Mouse (Mus musculus) lung, embryonic 15.5 days (tissue): ENCODE results near the gene Mrpl28. TPM values are rescaled to one million over a fixed set of nuclear protein-coding genes. Genes with fewer than 3 reads are reported as not detected.
"Not testable (repeated sequence)": the region's sequence is repeated elsewhere in the genome, so short reads cannot be mapped to it uniquely, and the experiment has no call there.

Experiments used
- ATAC-seq: fragments of 200-750 bp; cut with Nextera tagmentation; 2 replicates; pipeline ENCODE4 v1.8.0; 2017; ENCODE audit warnings: moderate number of reproducible peaks, borderline replicate concordance; ENCODE audit not compliant: low FRiP score, low TSS enrichment; ENCODE audit errors: extremely low read depth
- H3K27ac ChIP-seq: fragments of 300-500 bp; sonication (generic); 2 replicates; pipeline ENCODE4 v1.5.1; 2015; ENCODE audit warnings: moderate library complexity, mild to moderate bottlenecking, inconsistent platforms
- H3K27me3 ChIP-seq: fragments of 300-500 bp; sonication (generic); 2 replicates; pipeline ENCODE4 v1.6.1; 2015; ENCODE audit warnings: inconsistent platforms
- H3K36me3 ChIP-seq: fragments of 300-500 bp; sonication (generic); 2 replicates; pipeline ENCODE4 v1.6.1; 2015; ENCODE audit warnings: inconsistent platforms
- H3K4me1 ChIP-seq: fragments of 300-500 bp; sonication (generic); 2 replicates; pipeline ENCODE4 v1.6.1; 2015; ENCODE audit warnings: inconsistent platforms
- H3K4me2 ChIP-seq: fragments of 300-500 bp; sonication (generic); 2 replicates; pipeline ENCODE4 v1.6.1; 2015; ENCODE audit warnings: inconsistent platforms, mild to moderate bottlenecking, moderate library complexity
- H3K4me3 ChIP-seq: fragments of 300-500 bp; sonication (generic); 2 replicates; pipeline ENCODE4 v1.5.1; 2015; ENCODE audit warnings: mild to moderate bottlenecking, inconsistent platforms
- H3K9ac ChIP-seq: fragments of 300-500 bp; sonication (generic); 2 replicates; pipeline ENCODE4 v1.6.1; 2015; ENCODE audit warnings: inconsistent platforms
- H3K9me3 ChIP-seq: fragments of 300-500 bp; sonication (generic); 2 replicates; pipeline ENCODE4 v1.6.1; 2016; ENCODE audit warnings: inconsistent platforms
- WGBS: fragments of 180-500 bp; shearing (Covaris S2); methylation state at CpG from one replicate; pipeline ENCODE4 v1.1.7; 2015; 5-methylcytosine and 5-hydroxymethylcytosine counted together
- polyA plus RNA-seq: library from polyadenylated mRNA; unstranded; fragments of >200 nt; fragmentation: Nextera tagmentation; extraction: Ambion mirVana; gene quantifications from 2 replicates; pipeline ENCODE4 v1.2.1, GENCODE M21; 2015

The Mrpl28 gene
- polyA plus RNA-seq, 1 experiment from 2014 or later: 209 TPM

GRCm38 (mm10) chr17:26138239-26138836 lies 15.0 kb downstream of the Mrpl28 start, which contains the start of gene Axin1:
Gene Axin1 (plus strand): TSS chr17:26138688.
- Histone ChIP-seq H3K9me3 (no peaks in the 10 kb centered on the region), H3K4me3 (peak within 1 kb of the TSS; percentile 80), H3K4me2 (peak within 1 kb of the TSS; percentile 67), H3K9ac (peak within 1 kb of the TSS; percentile 90), H3K27ac (peak within 1 kb of the TSS; percentile 95), H3K36me3 (peaks cover 9% of the 10 kb centered on the region; the same call in 1 of the 2 replicates), H3K4me1 (peaks cover 23% of the 10 kb centered on the region), H3K27me3 (no peaks in the 10 kb centered on the region)
- WGBS: under 1% methylated on average over 42 of the region's 42 CpGs
- ATAC-seq: peak; percentile 98

GRCm38 (mm10) chr17:26138901-26139381 lies 15.6 kb downstream of the Mrpl28 start:
- H3K27me3 ChIP-seq: no peaks in the 10 kb centered on the region
- H3K4me3 ChIP-seq: peak overlapping the region; percentile 80
- H3K36me3 ChIP-seq: peaks cover 15% of the 10 kb centered on the region; the same call in 1 of the 2 replicates
- H3K27ac ChIP-seq: peak overlapping the region; percentile 95
- peaks cover 23% of the 10 kb centered on the region for H3K4me1 ChIP-seq
- WGBS: under 1% methylated on average over 48 of the region's 58 CpGs
- H3K9ac ChIP-seq: peak overlapping the region; percentile 90
- peak; percentile 66 for ATAC-seq
- H3K4me2 ChIP-seq: peak overlapping the region; percentile 67
- no peaks in the 10 kb centered on the region for H3K9me3 ChIP-seq

DNA sequence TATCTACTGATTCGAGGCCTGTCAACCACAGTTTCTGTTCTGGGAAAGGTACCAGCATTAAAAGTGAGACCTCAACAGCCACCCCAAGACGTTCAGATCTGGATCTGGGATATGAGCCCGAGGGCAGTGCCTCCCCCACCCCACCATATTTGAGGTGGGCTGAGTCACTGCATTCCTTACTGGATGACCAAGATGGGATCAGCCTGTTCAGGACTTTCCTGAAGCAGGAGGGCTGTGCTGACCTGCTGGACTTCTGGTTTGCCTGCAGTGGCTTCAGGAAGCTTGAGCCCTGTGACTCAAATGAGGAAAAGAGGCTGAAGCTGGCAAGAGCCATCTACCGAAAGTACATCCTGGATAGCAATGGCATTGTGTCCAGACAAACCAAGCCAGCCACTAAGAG lies 19.5 kb downstream of the Mrpl28 start:
- Histone ChIP-seq H3K9ac (no peak overlapping the region), H3K36me3 (peaks cover 37% of the 10 kb centered on the region), H3K4me2 (no peak overlapping the region), H3K27me3 (no peaks in the 10 kb centered on the region), H3K4me1 (peaks cover 20% of the 10 kb centered on the region), H3K27ac (no peak overlapping the region), H3K9me3 (no peaks in the 10 kb centered on the region), H3K4me3 (no peak overlapping the region)
- ATAC-seq: no peak
- 80% methylated on average over 4 of the region's 4 CpGs for WGBS

- Histone ChIP-seq H3K4me3 (no peak overlapping the region), H3K36me3 (peaks cover 39% of the 10 kb centered on the region), H3K27ac (no peak overlapping the region), H3K9ac (no peak overlapping the region), H3K27me3 (no peaks in the 10 kb centered on the region), H3K4me1 (peaks cover 17% of the 10 kb centered on the region), H3K9me3 (no peaks in the 10 kb centered on the region), H3K4me2 (no peak overlapping the region)
- 94% methylated on average over 5 of the region's 5 CpGs for WGBS
- no peak for ATAC-seq
These were observed 20.1 kb downstream of the Mrpl28 start for GRCm38 (mm10) chr17:26143386-26143785.

DNA sequence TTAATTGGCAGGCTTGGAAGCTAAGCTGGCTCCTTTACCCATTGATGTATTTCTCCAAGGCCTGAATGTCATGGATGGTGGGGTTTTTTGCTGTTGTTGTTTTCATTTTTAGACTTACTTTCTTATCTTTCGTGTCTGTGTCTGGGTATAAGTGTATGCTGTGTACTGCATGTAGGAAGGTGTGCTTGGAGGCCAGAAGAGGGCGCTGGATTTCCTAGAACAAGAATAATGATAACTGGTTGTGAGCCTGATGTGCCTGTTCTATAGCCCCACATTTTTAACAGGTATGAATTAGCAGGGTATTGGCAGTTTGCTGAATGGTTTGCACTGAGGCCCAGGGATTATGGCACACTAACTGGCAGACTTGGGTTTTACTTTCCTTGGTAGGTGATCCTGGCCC lies 25.8 kb downstream of the Mrpl28 start:
- Histone ChIP-seq H3K4me2 (no peak overlapping the region), H3K27ac (no peak overlapping the region), H3K9ac (no peak overlapping the region), H3K9me3 (no peaks in the 10 kb centered on the region), H3K4me1 (no peaks in the 10 kb centered on the region), H3K27me3 (no peaks in the 10 kb centered on the region), H3K4me3 (no peak overlapping the region), H3K36me3 (peaks cover 61% of the 10 kb centered on the region)
- no peak for ATAC-seq
- 73% methylated on average over 2 of the region's 2 CpGs for WGBS

GRCm38 (mm10) chr17:26151886-26152630 lies 28.8 kb downstream of the Mrpl28 start:
- no peak overlapping the region for H3K4me2 ChIP-seq
- no peaks in the 10 kb centered on the region for H3K27me3 ChIP-seq
- no peak overlapping the region for H3K27ac ChIP-seq
- 95% methylated on average over 2 of the region's 2 CpGs for WGBS
- no peaks in the 10 kb centered on the region for H3K9me3 ChIP-seq
- peaks cover 59% of the 10 kb centered on the region for H3K36me3 ChIP-seq
- no peak for ATAC-seq
- H3K9ac ChIP-seq: no peak overlapping the region
- H3K4me1 ChIP-seq: no peaks in the 10 kb centered on the region
- no peak overlapping the region for H3K4me3 ChIP-seq

- H3K27ac ChIP-seq: no peak overlapping the region
- H3K4me2 ChIP-seq: no peak overlapping the region
These were observed 39.4 kb downstream of the Mrpl28 start for GRCm38 (mm10) chr17:26162736-26163135.

DNA sequence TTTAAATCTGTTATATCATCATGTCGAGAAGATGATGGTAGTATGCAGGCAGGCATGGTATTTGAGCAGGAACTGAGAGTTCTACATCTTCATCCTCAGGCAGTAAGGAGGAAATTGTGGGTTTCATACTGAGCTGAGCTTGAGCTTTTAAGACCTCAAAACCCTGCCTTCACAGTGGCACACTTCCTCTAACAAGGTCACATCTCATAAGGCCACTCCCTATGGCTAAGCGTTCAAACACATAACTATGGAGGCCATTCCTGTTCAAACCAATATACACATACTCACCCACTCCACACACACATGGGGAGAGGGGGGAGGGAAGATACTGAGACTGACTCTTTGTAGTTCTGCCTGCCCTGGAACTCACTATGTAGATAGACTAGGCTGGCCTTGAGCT lies 44.7 kb downstream of the Mrpl28 start:
- no peak for ATAC-seq

More at GRCm38 (mm10) chr17:26162736-26163135, 39.4 kb downstream of the Mrpl28 start:
- no peaks in the 10 kb centered on the region for H3K4me1 ChIP-seq
- no peaks in the 10 kb centered on the region for H3K9me3 ChIP-seq
- H3K27me3 ChIP-seq: no peaks in the 10 kb centered on the region
- H3K36me3 ChIP-seq: peaks cover 3% of the 10 kb centered on the region; the same call in 1 of the 2 replicates
- H3K9ac ChIP-seq: no peak overlapping the region
- no peak for ATAC-seq
- H3K4me3 ChIP-seq: no peak overlapping the region
- 73% methylated on average over 1 of the region's 1 CpGs for WGBS

GRCm38 (mm10) chr17:26175248-26175647 lies 51.9 kb downstream of the Mrpl28 start:
- ATAC-seq, H3K9ac ChIP-seq, H3K4me1 ChIP-seq, H3K27ac ChIP-seq, H3K4me3 ChIP-seq, H3K27me3 ChIP-seq, H3K9me3 ChIP-seq, H3K4me2 ChIP-seq: not testable (repeated sequence)
- 85% methylated on average over 2 of the region's 2 CpGs for WGBS
- H3K36me3 ChIP-seq: peaks cover 21% of the 10 kb centered on the region

More for the DNA sequence above, 44.7 kb downstream of the Mrpl28 start:
- no peak overlapping the region for H3K4me3 ChIP-seq
- WGBS: 62% methylated on average over 2 of the region's 2 CpGs
- no peak overlapping the region for H3K27ac ChIP-seq
- H3K4me1 ChIP-seq: no peaks in the 10 kb centered on the region
- no peaks in the 10 kb centered on the region for H3K9me3 ChIP-seq
- no peaks in the 10 kb centered on the region for H3K27me3 ChIP-seq
- H3K9ac ChIP-seq: no peak overlapping the region
- H3K4me2 ChIP-seq: no peak overlapping the region
- peaks cover 3% of the 10 kb centered on the region; the same call in 1 of the 2 replicates for H3K36me3 ChIP-seq

Other genes starting within 250 kb of the Mrpl28 start
- gene Mettl26, start 248.4 kb upstream of the Mrpl28 start, polyA plus RNA-seq: 51.4 and 53.5 TPM in 2 replicates
- gene Wfikkn1, start 242.6 kb upstream of the Mrpl28 start, polyA plus RNA-seq: 0.35 and 0.40 TPM in 2 replicates
- gene Rab40c, start 203.8 kb upstream of the Mrpl28 start, polyA plus RNA-seq: 25.6 and 27.4 TPM in 2 replicates
- 62.7 and 65.0 TPM in 2 replicates for gene Pigq, start 178.6 kb upstream of the Mrpl28 start, polyA plus RNA-seq
- 0.51 TPM in 1 of 2 replicates, not detected in the other for gene Nhlrc4, start 178.5 kb upstream of the Mrpl28 start, polyA plus RNA-seq
- 0.09 TPM in 1 of 2 replicates, not detected in the other for gene A930017K11Rik, start 170.9 kb upstream of the Mrpl28 start, polyA plus RNA-seq
- gene Capn15, start 137.7 kb upstream of the Mrpl28 start, polyA plus RNA-seq: 20.8 and 21.9 TPM in 2 replicates
- 12.3 and 13.5 TPM in 2 replicates for gene Rab11fip3, start 53.9 kb upstream of the Mrpl28 start, polyA plus RNA-seq
- gene Decr2, start 33.2 kb upstream of the Mrpl28 start, polyA plus RNA-seq: 32.3 and 34.0 TPM in 2 replicates
- 85.0 and 92.3 TPM in 2 replicates for gene Nme4, start 27.9 kb upstream of the Mrpl28 start, polyA plus RNA-seq
- gene Tmem8, start 10.2 kb upstream of the Mrpl28 start, polyA plus RNA-seq: 1.9 and 2.7 TPM in 2 replicates
- gene Axin1, start 15.2 kb downstream of the Mrpl28 start, polyA plus RNA-seq: 16.5 and 18.9 TPM in 2 replicates
- 0.39 and 0.78 TPM in 2 replicates for gene Pdia2, start 75.6 kb downstream of the Mrpl28 start, polyA plus RNA-seq
- 11.7 and 12.8 TPM in 2 replicates for gene Rgs11, start 79.5 kb downstream of the Mrpl28 start, polyA plus RNA-seq
- gene Arhgdig, start 84.3 kb downstream of the Mrpl28 start, polyA plus RNA-seq: 13.1 and 13.3 TPM in 2 replicates
- 44.4 and 44.7 TPM in 2 replicates for gene Fam234a, start 120.7 kb downstream of the Mrpl28 start, polyA plus RNA-seq
- 88.3 and 90.1 TPM in 2 replicates for gene Luc7l, start 129.4 kb downstream of the Mrpl28 start, polyA plus RNA-seq